Mouse (Mus musculus): ENCODE results near the gene Adam17. TPM values are rescaled to one million over a fixed set of nuclear protein-coding genes. Genes with fewer than 3 reads are reported as not detected.

The Adam17 gene
- polyA plus RNA-seq, 1 experiment = 16.3 TPM

GRCm38 (mm10) chr12:21277352-21277864 is 96.0 kb downstream of the Adam17 start:
- TF ChIP-seq CTCF (IDR thresholded peaks at IDR 0.05; ENCODE audit: extremely low read depth, insufficient read depth, low read length) = no peak
- no peak for TF ChIP-seq POLR2A (IDR thresholded peaks at IDR 0.05; ENCODE audit: extremely low read depth, insufficient read depth, low read length)
- H3K4me1 ChIP-seq (ENCODE audit: control insufficient read depth, insufficient read depth, low read length) = no peaks in the 10 kb centered on the region
- no peak overlapping the region for H3K27ac ChIP-seq (ENCODE audit: insufficient read depth, low read length)
- H3K4me3 ChIP-seq (ENCODE audit: insufficient read depth, low read length) = no peak overlapping the region

GRCm38 (mm10) chr12:21274446-21274845 is 99.0 kb downstream of the Adam17 start:
- no peak for TF ChIP-seq CTCF (IDR thresholded peaks at IDR 0.05; ENCODE audit: extremely low read depth, insufficient read depth, low read length)
- TF ChIP-seq POLR2A (IDR thresholded peaks at IDR 0.05; ENCODE audit: extremely low read depth, insufficient read depth, low read length) = no peak

More at GRCm38 (mm10) chr12:21274446-21274845, 99.0 kb downstream of the Adam17 start:
- H3K27ac ChIP-seq (ENCODE audit: insufficient read depth, low read length) = no peak overlapping the region
- H3K4me3 ChIP-seq (ENCODE audit: insufficient read depth, low read length) = no peak overlapping the region
- H3K4me1 ChIP-seq (ENCODE audit: control insufficient read depth, insufficient read depth, low read length) = no peaks in the 10 kb centered on the region

Other genes with a start within 250 kb of the Adam17 start
- 57.0 and 58.0 TPM in 2 replicates for gene Cpsf3, start 88.2 kb downstream of the Adam17 start, polyA plus RNA-seq (2012; rRNA removed)
- gene Itgb1bp1, start 87.3 kb downstream of the Adam17 start, polyA plus RNA-seq (2012; rRNA removed) = 31.0 and 34.9 TPM in 2 replicates
- 24.3 and 26.3 TPM in 2 replicates for gene Iah1, start 57.2 kb downstream of the Adam17 start, polyA plus RNA-seq (2012; rRNA removed)
- 330 and 331 TPM in 2 replicates for gene Ywhaq, start 44.0 kb upstream of the Adam17 start, polyA plus RNA-seq (2012; rRNA removed)

All from cortical plate, adult 2 months (tissue).